Mouse (Mus musculus): ENCODE results near the gene Gm8094. TPM values are rescaled to one million over a fixed set of nuclear protein-coding genes. Genes with fewer than 3 reads are reported as not detected.
"Not testable (repeated sequence)": the region's sequence is repeated elsewhere in the genome, so short reads cannot be mapped to it uniquely, and the experiment has no call there.

Gene Gm8094
- polyA plus RNA-seq (2014; fragmentation: Nextera tagmentation; extraction: Ambion mirVana) = not detected in 2 replicates

DNA sequence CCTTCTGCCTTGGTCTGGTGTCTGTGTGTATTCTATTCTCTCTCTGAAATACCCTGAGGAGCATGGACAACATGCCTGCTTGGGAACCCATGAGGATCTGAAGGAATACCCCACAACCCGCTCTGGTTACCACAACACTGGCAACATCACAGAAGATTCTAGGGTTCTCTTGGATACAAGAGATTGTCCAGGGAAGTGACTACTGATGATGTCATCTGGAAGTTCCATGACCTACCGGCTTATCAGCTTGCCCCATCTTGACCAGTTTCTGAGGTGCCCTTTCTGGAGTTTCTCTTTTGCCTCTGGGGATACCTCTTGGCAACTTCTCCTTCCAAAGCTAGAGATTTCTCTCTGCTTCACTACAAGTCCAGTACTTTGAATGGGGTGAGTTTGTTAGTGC is at the start of gene Gm8094:
Gene Gm8094, minus strand, starts transcription at position 101 of the 400 bp plus-strand sequence.
- not testable (repeated sequence) for H3K27me3 ChIP-seq (replicated peaks; ENCODE audit: control insufficient read depth, insufficient read depth, low read length); DNase-seq (ENCODE audit: low spot score); H3K27ac ChIP-seq (ENCODE audit: low read depth, low read length); H3K9me3 ChIP-seq (ENCODE audit: control insufficient read depth, low read length); H3K4me2 ChIP-seq; H3K4me3 ChIP-seq (ENCODE audit: low read depth, low read length); H3K9ac ChIP-seq (ENCODE audit: low read depth, low read length); H3K4me1 ChIP-seq (replicated peaks; ENCODE audit: control insufficient read depth, insufficient read depth, low read length); ATAC-seq (replicated peaks; ENCODE audit: low FRiP score); H3K36me3 ChIP-seq (ENCODE audit: control insufficient read depth, insufficient read depth, low read length)
- 75% methylated on average over 2 of the region's 2 CpGs for WGBS

DNA sequence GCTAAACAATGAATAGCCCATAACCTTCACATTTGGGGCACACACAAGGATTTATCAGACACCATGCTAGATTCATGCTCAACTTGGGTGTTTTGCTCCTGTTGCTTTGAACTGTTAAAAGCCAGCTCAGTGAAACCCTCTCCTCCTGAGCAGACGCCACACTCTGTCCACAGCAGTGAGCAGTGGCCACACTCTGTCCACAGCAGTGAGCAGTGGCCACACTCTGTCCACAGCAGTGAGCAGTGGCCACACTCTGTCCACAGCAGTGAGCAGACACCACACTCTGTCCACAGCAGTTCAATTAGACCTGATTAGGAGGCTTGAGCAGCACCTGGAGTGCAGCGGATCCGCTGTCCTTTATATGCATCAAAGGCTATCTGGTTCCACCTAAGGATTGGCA is 43.2 kb upstream of the Gm8094 start:
- not testable (repeated sequence) for H3K4me1 ChIP-seq (replicated peaks; ENCODE audit: control insufficient read depth, insufficient read depth, low read length); H3K9me3 ChIP-seq (ENCODE audit: control insufficient read depth, low read length); H3K27ac ChIP-seq (ENCODE audit: low read depth, low read length); H3K27me3 ChIP-seq (replicated peaks; ENCODE audit: control insufficient read depth, insufficient read depth, low read length); DNase-seq (ENCODE audit: low spot score); H3K4me2 ChIP-seq; ATAC-seq (replicated peaks; ENCODE audit: low FRiP score); H3K36me3 ChIP-seq (ENCODE audit: control insufficient read depth, insufficient read depth, low read length); H3K4me3 ChIP-seq (ENCODE audit: low read depth, low read length); H3K9ac ChIP-seq (ENCODE audit: low read depth, low read length)
- 77% methylated on average over 1 of the region's 3 CpGs for WGBS

- not testable (repeated sequence) for H3K36me3 ChIP-seq (ENCODE audit: control insufficient read depth, insufficient read depth, low read length); H3K4me2 ChIP-seq; ATAC-seq (replicated peaks; ENCODE audit: low FRiP score); H3K9me3 ChIP-seq (ENCODE audit: control insufficient read depth, low read length); H3K4me3 ChIP-seq (ENCODE audit: low read depth, low read length); H3K27ac ChIP-seq (ENCODE audit: low read depth, low read length); H3K4me1 ChIP-seq (replicated peaks; ENCODE audit: control insufficient read depth, insufficient read depth, low read length); DNase-seq (ENCODE audit: low spot score); H3K9ac ChIP-seq (ENCODE audit: low read depth, low read length); H3K27me3 ChIP-seq (replicated peaks; ENCODE audit: control insufficient read depth, insufficient read depth, low read length)
- WGBS = 63% methylated on average over 3 of the region's 3 CpGs
Measured at GRCm38 (mm10) chr14:43100301-43100700, 23.9 kb upstream of the Gm8094 start, which contains the start of gene Gm8104. Gene Gm8104, plus strand, starts transcription at chr14:43100601.

- not testable (repeated sequence) for H3K9ac ChIP-seq (ENCODE audit: low read depth, low read length); H3K4me2 ChIP-seq; DNase-seq (ENCODE audit: low spot score); H3K9me3 ChIP-seq (ENCODE audit: control insufficient read depth, low read length); H3K27ac ChIP-seq (ENCODE audit: low read depth, low read length); H3K4me1 ChIP-seq (replicated peaks; ENCODE audit: control insufficient read depth, insufficient read depth, low read length); H3K27me3 ChIP-seq (replicated peaks; ENCODE audit: control insufficient read depth, insufficient read depth, low read length); H3K36me3 ChIP-seq (ENCODE audit: control insufficient read depth, insufficient read depth, low read length); H3K4me3 ChIP-seq (ENCODE audit: low read depth, low read length)
- 44% methylated on average over 1 of the region's 14 CpGs for WGBS
- ATAC-seq (replicated peaks; ENCODE audit: low FRiP score) = 0 out of 2 replicates have a peak, but pooled peaks have one; percentile 29
Measured at GRCm38 (mm10) chr14:43089103-43089919, 12.9 kb upstream of the Gm8094 start.

DNA sequence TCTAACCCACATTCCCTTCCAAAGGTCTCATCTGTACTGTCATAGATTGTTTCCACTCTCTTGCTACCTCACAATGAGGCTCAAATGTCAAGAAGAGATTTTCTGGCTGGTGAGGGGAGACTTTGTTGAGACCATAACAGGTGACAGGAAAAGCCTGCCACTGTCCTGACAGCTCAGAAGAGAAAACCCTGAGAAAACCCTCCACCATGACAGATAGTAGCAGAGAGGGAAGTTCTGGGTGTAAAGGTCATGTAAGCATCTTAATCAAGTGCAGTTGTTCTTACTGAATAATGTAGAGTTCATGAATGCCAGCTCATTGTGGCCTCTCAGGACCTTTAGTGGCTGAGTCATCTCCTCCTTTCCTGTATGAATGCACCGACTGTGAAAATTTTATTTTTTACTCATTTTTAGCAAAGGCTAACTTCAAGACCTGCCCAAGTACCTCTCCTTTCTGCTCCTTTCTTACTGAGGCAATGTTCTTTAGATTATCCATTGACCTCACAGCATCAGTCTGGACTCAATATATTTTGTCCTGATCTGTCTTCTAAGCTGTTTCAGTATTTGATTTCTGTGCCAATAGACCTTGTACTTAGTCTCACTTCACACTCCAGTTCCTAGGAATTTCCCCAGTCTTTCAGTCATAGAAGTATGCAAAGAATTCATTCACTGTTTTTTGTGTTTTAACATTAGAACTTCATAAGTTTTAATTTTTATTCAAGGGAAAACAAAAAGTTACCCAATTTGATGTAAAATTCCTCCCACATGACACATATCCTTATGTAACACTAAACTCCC is 8.7 kb upstream of the Gm8094 start:
- not testable (repeated sequence) for H3K27me3 ChIP-seq (replicated peaks; ENCODE audit: control insufficient read depth, insufficient read depth, low read length); H3K36me3 ChIP-seq (ENCODE audit: control insufficient read depth, insufficient read depth, low read length); H3K4me1 ChIP-seq (replicated peaks; ENCODE audit: control insufficient read depth, insufficient read depth, low read length); H3K9me3 ChIP-seq (ENCODE audit: control insufficient read depth, low read length); ATAC-seq (replicated peaks; ENCODE audit: low FRiP score); H3K9ac ChIP-seq (ENCODE audit: low read depth, low read length); H3K4me3 ChIP-seq (ENCODE audit: low read depth, low read length); H3K4me2 ChIP-seq; H3K27ac ChIP-seq (ENCODE audit: low read depth, low read length); DNase-seq (ENCODE audit: low spot score)
- WGBS = 76% methylated on average over 1 of the region's 1 CpGs

DNA sequence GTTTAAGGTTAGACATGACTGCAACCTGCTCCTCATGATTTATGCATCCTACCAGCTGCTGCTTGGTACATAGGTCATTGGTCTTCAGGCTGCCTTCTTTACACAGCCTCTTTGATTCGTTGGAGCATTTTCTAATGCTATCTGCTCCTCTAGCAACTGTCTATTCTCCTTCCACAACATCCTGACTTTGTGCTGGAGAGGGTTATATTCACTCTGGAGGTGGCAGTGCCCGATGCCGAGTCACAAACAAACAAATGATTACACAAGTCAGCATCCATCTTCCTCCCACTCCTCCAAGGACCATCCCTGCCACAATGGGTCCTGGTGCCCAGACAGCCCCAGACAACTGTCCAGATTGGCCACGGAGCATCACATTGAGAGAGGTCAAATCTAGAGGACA is 16.3 kb downstream of the Gm8094 start:
- ATAC-seq (replicated peaks; ENCODE audit: low FRiP score); H3K36me3 ChIP-seq (ENCODE audit: control insufficient read depth, insufficient read depth, low read length); H3K27me3 ChIP-seq (replicated peaks; ENCODE audit: control insufficient read depth, insufficient read depth, low read length); H3K9ac ChIP-seq (ENCODE audit: low read depth, low read length); H3K27ac ChIP-seq (ENCODE audit: low read depth, low read length); H3K4me2 ChIP-seq; DNase-seq (ENCODE audit: low spot score); H3K4me1 ChIP-seq (replicated peaks; ENCODE audit: control insufficient read depth, insufficient read depth, low read length); H3K9me3 ChIP-seq (ENCODE audit: control insufficient read depth, low read length); H3K4me3 ChIP-seq (ENCODE audit: low read depth, low read length): not testable (repeated sequence)
- 66% methylated on average over 4 of the region's 4 CpGs for WGBS

DNA sequence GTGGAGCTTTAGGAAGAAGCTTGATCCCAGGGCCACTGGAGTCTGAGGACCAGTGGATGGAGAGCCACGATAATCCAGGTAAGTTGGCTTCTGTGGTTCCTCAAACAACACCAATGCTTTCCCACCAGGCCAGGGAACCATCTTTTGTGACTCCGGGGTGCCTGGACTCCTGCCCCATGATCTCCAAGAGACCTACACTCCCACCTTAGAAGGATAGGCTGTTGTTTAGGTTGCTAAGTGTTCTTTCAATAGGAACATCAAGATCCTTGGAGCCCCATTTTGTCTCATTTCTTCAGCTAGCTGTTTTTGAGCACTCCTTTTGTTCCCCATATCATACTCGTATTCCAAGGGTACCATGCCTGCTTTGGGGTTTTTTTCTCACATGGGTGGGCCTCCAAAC is 18.4 kb downstream of the Gm8094 start:
- not testable (repeated sequence) for DNase-seq (ENCODE audit: low spot score); H3K36me3 ChIP-seq (ENCODE audit: control insufficient read depth, insufficient read depth, low read length); ATAC-seq (replicated peaks; ENCODE audit: low FRiP score); H3K9me3 ChIP-seq (ENCODE audit: control insufficient read depth, low read length); H3K9ac ChIP-seq (ENCODE audit: low read depth, low read length); H3K27ac ChIP-seq (ENCODE audit: low read depth, low read length); H3K27me3 ChIP-seq (replicated peaks; ENCODE audit: control insufficient read depth, insufficient read depth, low read length); H3K4me2 ChIP-seq; H3K4me3 ChIP-seq (ENCODE audit: low read depth, low read length); H3K4me1 ChIP-seq (replicated peaks; ENCODE audit: control insufficient read depth, insufficient read depth, low read length)
- whole genome bisulfite sequencing = 69% methylated on average over 3 of the region's 3 CpGs
